ENCODE assay signal across 13 mouse cellular contexts in the genomic region with DNA sequence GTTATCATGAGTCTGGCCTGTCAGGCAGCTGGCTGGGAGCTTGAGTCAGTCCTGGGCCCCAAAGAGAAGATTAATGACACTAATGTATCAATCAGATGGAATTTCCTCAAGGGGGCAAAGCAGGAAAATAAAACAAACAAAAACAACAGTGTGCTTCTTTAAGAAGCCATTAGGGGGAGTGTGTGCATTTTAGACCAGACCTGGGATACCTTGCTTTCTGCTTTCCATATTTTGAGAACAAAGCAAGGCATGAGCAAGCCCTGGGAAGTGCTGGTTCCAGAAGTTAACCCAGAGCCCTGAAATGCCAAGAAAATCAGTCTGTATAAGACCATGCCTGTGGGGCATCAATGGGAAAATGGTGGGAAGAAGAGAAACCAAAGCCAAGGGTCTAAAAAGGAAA. TPM values are rescaled to one million over a fixed set of nuclear protein-coding genes. Genes with fewer than 3 reads are reported as not detected.
A peak's percentile ranks its signal among the peaks of the same experiment; 100 is the strongest.
DNase-seq lines count a peak whose midpoint lies in the region; ATAC-seq and TF ChIP-seq lines count a peak whose summit lies in the region.
"Had no signal": no experiment of that assay in that cellular context is flagged by ENCODE, and none has a peak within 500 bp of the region (broad histone marks: within the 10 kb centered on the region; RNA-seq: fewer than 3 reads in every experiment).

No protein-coding gene starts in this region.

- H3K36me3 ChIP-seq in forebrain, postnatal 0 days (ENCODE audit: insufficient read depth), result no peaks in the 10 kb centered on the region
- no peaks in the 10 kb centered on the region for H3K36me3 ChIP-seq in forebrain, embryonic 12.5 days (replicated peaks)
- no peaks in the 10 kb centered on the region for H3K36me3 ChIP-seq in lung, postnatal 0 days (ENCODE audit: insufficient read depth, low read length)

- no peaks in the 10 kb centered on the region for H3K9me3 ChIP-seq in forebrain, postnatal 0 days (ENCODE audit: low read length)
- no peaks in the 10 kb centered on the region for H3K9me3 ChIP-seq in forebrain, embryonic 12.5 days
- no peaks in the 10 kb centered on the region for H3K9me3 ChIP-seq in lung, postnatal 0 days (ENCODE audit: low read length)

- no peak for TF ChIP-seq EP300 in lung, postnatal 0 days (IDR thresholded peaks at IDR 0.05)

- TF ChIP-seq CTCF in forebrain, postnatal 0 days (IDR thresholded peaks at IDR 0.05; ENCODE audit: low read depth), result peak; percentile 54
- peak; percentile 38 for TF ChIP-seq CTCF in lung, postnatal 0 days (IDR thresholded peaks at IDR 0.05)

- peak; percentile 18 for DNase-seq in forebrain, postnatal 0 days
- peak; percentile 37 for DNase-seq in lung, postnatal 0 days (ENCODE audit: low spot score)
- DNase-seq in lung, postnatal 4 days, result no peak
- peak; percentile 17 for DNase-seq in brain, adult 2 months (ENCODE audit: low read depth, low spot score)
- peak; percentile 14 for DNase-seq in naive thymus-derived CD4-positive, alpha-beta T cell, adult 2 months (ENCODE audit: low read depth)
- no peak for DNase-seq in adrenal gland, postnatal 25 days
- DNase-seq in spleen, postnatal 10 days (ENCODE audit: low spot score in 2 of 2), result no peak
- DNase-seq: thymus, adult 2 months had no signal

- no peak overlapping the region for H3K4me2 ChIP-seq in forebrain, postnatal 0 days (ENCODE audit: low read depth)
- no peak overlapping the region for H3K4me2 ChIP-seq in forebrain, embryonic 12.5 days
- no peak overlapping the region for H3K4me2 ChIP-seq in lung, postnatal 0 days (replicated peaks; ENCODE audit: low read depth, low read length)

- H3K9ac ChIP-seq in forebrain, postnatal 0 days, result no peak overlapping the region
- no peak overlapping the region for H3K9ac ChIP-seq in forebrain, embryonic 12.5 days
- no peak overlapping the region for H3K9ac ChIP-seq in lung, postnatal 0 days (replicated peaks; ENCODE audit: low read depth)

- H3K4me3 ChIP-seq in forebrain, postnatal 0 days (ENCODE audit: low read depth, low read length), result no peak overlapping the region
- no peak overlapping the region for H3K4me3 ChIP-seq in forebrain, embryonic 12.5 days (replicated peaks)
- H3K4me3 ChIP-seq in lung, postnatal 0 days (ENCODE audit: low read depth, low read length), result no peak overlapping the region

- ATAC-seq in forebrain, postnatal 0 days, result no peak
- no peak for ATAC-seq in forebrain, embryonic 12.5 days (ENCODE audit: low FRiP score)
- ATAC-seq in lung, postnatal 0 days, result no peak

- H3K4me1 ChIP-seq in forebrain, postnatal 0 days (ENCODE audit: insufficient read depth), result no peaks in the 10 kb centered on the region; the same call in 1 of the 2 replicates
- peaks cover 16% of the 10 kb centered on the region for H3K4me1 ChIP-seq in forebrain, embryonic 12.5 days
- no peaks in the 10 kb centered on the region for H3K4me1 ChIP-seq in lung, postnatal 0 days (ENCODE audit: insufficient read depth, low read depth, low read length)

- no peak overlapping the region for H3K27ac ChIP-seq in forebrain, postnatal 0 days (ENCODE audit: low read depth, low read length)
- H3K27ac ChIP-seq in forebrain, embryonic 12.5 days, result no peak overlapping the region
- H3K27ac ChIP-seq in lung, postnatal 0 days (ENCODE audit: low read length), result no peak overlapping the region

- H3K27me3 ChIP-seq in forebrain, postnatal 0 days (ENCODE audit: insufficient read depth, low read length), result no peaks in the 10 kb centered on the region
- no peaks in the 10 kb centered on the region for H3K27me3 ChIP-seq in forebrain, embryonic 12.5 days
- peaks cover 8% of the 10 kb centered on the region; the same call in 1 of the 2 replicates for H3K27me3 ChIP-seq in lung, postnatal 0 days (replicated peaks; ENCODE audit: insufficient read depth, low read length)

RNA-seq across cellular contexts. Expression of a gene that starts 3.8 kb away (rescaled TPM):
- total RNA-seq in forebrain, postnatal 0 days (2014; rRNA removed), result 6.5 and 8.0 TPM in 2 replicates
- 3.9 and 6.7 TPM in 2 replicates for polyA plus RNA-seq in forebrain, postnatal 0 days (2015; fragmentation: Nextera tagmentation; extraction: Ambion mirVana)
- polyA plus RNA-seq in forebrain, embryonic 12.5 days (2016; fragmentation: Nextera tagmentation; extraction: Ambion mirVana), result 14.3 and 14.4 TPM in 2 replicates
- polyA plus RNA-seq in lung, postnatal 0 days (2015; fragmentation: Nextera tagmentation; extraction: Ambion mirVana), result 9.2 and 10.5 TPM in 2 replicates
- total RNA-seq in adrenal gland, postnatal 25 days (2021), result 18.1 and 21.0 TPM in 2 replicates

RNA-seq across cellular contexts. Expression of a gene that starts 19.8 kb away (rescaled TPM):
- not detected in 2 replicates for total RNA-seq in forebrain, postnatal 0 days (2014; rRNA removed)
- 0.06 TPM in 2 replicates for polyA plus RNA-seq in forebrain, postnatal 0 days (2015; fragmentation: Nextera tagmentation; extraction: Ambion mirVana)
- polyA plus RNA-seq in forebrain, embryonic 12.5 days (2016; fragmentation: Nextera tagmentation; extraction: Ambion mirVana), result not detected in 2 replicates
- not detected in 2 replicates for polyA plus RNA-seq in lung, postnatal 0 days (2015; fragmentation: Nextera tagmentation; extraction: Ambion mirVana)
- not detected in 2 replicates for total RNA-seq in adrenal gland, postnatal 25 days (2021)
- total RNA-seq: gastrocnemius, postnatal 4 days; liver, adult 2 months had no signal
- polyA plus RNA-seq: liver, adult 2 months had no signal

RNA-seq across cellular contexts. Expression of a gene that starts 51.4 kb away (rescaled TPM):
- 0.46 and 0.67 TPM in 2 replicates for total RNA-seq in forebrain, postnatal 0 days (2014; rRNA removed)
- 0.05 and 0.10 TPM in 2 replicates for polyA plus RNA-seq in forebrain, postnatal 0 days (2015; fragmentation: Nextera tagmentation; extraction: Ambion mirVana)
- 0.08 and 0.37 TPM in 2 replicates for polyA plus RNA-seq in forebrain, embryonic 12.5 days (2016; fragmentation: Nextera tagmentation; extraction: Ambion mirVana)
- polyA plus RNA-seq in lung, postnatal 0 days (2015; fragmentation: Nextera tagmentation; extraction: Ambion mirVana), result not detected in 2 replicates
- total RNA-seq in adrenal gland, postnatal 25 days (2021), result not detected in 2 replicates
- total RNA-seq: ES-E14; gastrocnemius, postnatal 4 days; hematopoietic stem cell, adult 5-6 weeks; liver, adult 2 months had no signal
- polyA plus RNA-seq: liver, adult 2 months had no signal

Comparison
In these comparisons a context has a peak if more than half of its experiments do, and no peak if none do; other contexts are left out.
1. DNase-seq: peak in forebrain, postnatal 0 days (single experiment), lung, postnatal 0 days (single experiment), brain, adult 2 months (single experiment) and naive thymus-derived CD4-positive, alpha-beta T cell, adult 2 months (single experiment); none in lung, postnatal 4 days (0 of 2), adrenal gland, postnatal 25 days (single experiment) and spleen, postnatal 10 days (0 of 2).